Mouse (Mus musculus): ENCODE data around the gene Abt1. TPM values are rescaled to one million over a fixed set of nuclear protein-coding genes. Genes with fewer than 3 reads are reported as not detected.

Gene Abt1
- total RNA-seq (2021): 1 to 10 TPM; 8.5 to 8.9 TPM

DNA sequence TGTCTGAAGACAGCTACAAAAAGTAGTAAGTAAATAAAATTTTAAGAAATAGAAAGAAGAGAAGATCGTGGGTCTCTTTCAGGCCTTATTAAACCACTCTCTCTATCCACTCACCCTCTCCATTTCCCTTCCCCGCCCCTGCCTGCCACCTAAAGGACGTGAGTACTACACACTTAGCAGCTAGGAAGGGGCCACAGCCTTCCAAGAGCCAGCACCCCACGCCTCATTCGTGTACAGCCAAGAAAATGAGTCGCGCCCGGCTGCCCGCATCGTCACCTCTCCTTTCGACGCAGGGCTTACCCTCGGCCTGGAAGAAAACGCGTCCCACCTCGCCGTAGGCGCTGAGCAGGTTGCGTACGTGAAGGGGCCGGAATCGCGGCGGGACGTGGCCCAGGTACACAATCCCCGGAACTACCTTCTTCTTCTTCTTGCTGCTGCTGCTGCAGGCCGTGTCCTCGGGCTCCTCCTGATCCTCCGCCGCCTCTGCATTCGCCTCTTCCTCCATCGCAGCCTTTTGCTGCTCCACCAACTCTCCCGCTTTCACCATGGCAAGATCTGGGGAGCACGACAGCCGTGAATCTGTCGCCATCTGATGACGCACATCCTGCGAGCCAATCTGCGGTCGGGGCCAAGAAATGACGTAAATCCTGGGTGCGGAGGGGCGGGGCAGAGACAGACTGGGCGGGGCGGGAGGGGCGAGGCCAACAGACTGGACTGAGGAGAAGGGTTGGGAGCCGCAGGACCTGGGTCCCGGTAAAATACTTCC lies at the start of gene Abt1:
TSS of gene Abt1 (minus strand) at position 581 of the 766 bp plus-strand sequence.
- DNase-seq (ENCODE audit: extremely low spot score in 1 of 2, low spot score in 1 of 2): peak; percentile 97

DNA sequence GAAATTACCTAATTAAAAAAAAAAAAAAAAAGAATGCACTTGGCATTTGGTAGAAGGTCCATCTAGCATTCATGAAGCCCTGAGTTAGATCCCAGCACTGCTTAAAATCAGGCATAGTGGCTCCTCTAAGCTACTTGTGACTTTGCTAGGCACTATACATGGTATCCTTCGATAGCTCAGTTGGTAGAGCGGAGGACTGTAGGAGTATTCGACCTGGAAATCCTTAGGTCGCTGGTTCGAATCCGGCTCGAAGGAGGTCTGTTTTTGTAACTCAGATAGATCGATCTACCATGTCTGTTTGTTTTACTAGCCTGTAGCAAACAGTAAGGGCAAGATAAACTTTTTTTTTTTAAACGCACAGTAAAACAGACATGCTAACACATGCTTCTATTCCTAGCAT lies 43.2 kb upstream of the Abt1 start:
- DNase-seq (ENCODE audit: extremely low spot score in 1 of 2, low spot score in 1 of 2): peak; percentile 43 to 71

DNA sequence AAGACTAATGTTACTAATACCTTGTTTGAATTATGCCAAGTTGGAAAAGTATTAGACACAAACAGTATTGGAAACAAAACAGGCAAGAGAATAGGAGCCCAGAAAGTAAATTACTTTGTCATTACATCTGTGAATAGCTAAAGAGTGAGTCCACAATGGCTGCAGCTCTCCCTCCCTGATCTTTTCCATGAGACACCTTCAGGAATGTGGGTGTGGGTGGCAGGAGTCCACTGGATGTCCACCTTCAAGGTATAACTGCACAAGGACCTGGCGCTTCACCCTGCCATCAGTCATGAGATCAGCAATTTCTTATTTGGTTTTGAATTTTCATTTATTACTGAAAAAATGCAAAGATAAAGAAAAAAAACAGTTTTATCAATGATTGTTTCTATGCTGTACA lies 42.6 kb upstream of the Abt1 start:
- no peak for DNase-seq (ENCODE audit: extremely low spot score in 1 of 2, low spot score in 1 of 2)

- no peak for DNase-seq (ENCODE audit: extremely low spot score in 1 of 2, low spot score in 1 of 2)
Measured at GRCm38 (mm10) chr13:23465600-23466109, 42.0 kb upstream of the Abt1 start, which contains the start of gene Btn1a1. Gene Btn1a1, minus strand, starts transcription at chr13:23465901.

DNA sequence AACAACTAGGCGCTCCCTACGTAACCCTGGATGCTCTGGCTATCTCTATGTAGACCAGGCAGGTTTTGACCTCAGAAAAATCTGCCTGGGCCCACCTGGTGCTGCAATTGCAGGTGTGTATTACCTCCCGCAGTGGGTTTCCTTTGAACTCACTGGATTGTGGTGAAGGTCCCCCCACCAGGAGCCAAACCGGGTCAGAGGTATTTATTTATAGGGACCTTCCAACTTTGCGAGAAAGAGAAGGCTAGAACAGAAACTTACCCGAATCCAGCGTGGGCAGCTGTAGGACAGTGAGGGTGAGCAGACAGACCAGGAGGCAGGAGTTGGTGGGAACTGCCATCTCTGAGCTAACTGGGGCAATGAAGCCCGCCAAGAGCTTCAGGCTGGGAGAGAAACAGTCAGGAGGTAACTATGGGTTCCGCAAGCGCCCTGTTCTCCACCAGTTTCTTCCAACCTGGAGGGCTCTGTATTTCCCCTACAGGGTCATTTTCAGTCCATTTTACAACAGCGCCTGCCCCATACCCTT lies 41.2 kb upstream of the Abt1 start:
- no peak for DNase-seq (ENCODE audit: extremely low spot score in 1 of 2, low spot score in 1 of 2)

GRCm38 (mm10) chr13:23464224-23464637 lies 40.6 kb upstream of the Abt1 start:
- peak in 1 of 2 experiments; percentile 20 for DNase-seq (ENCODE audit: extremely low spot score in 1 of 2, low spot score in 1 of 2)

DNA sequence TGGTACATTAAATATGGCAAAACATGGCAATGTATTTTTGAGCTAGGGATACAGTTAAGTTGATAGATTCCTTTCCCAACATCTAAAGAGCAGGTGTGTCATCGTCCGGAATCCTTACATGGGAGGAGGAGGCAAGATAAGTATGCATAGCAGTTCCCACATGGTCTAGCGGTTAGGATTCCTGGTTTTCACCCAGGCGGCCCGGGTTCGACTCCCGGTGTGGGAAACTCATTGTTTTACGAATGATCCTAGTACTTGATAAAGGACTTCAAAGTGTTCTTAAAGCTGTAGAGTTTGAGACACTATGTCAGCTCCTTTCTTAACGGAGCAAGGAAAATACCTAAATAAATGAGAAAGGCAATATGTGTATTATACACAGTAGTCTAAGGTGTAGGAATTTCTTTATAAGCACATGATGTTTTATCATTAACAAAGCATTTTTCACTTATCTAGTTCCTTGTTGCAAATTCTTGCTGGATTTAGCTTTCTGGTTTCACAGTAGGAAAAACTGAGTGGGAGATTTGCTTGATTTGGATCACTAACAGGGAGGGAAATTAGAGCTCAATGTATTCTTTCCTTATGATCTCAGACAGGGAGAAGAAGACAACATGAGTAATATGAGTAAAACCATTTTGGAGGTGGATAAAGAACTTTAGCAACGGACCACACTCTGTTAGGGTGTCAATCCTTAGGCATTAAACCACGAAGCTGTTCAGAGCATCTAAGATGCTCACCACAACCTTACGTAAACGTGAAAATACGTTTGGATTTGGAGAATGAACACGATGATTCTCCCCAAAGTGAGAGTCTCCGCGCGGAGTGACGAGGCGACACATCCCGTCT lies 39.9 kb upstream of the Abt1 start:
- DNase-seq (ENCODE audit: extremely low spot score in 1 of 2, low spot score in 1 of 2): peak; percentile 82 to 93

GRCm38 (mm10) chr13:23462669-23463068 lies 39.0 kb upstream of the Abt1 start:
- no peak for DNase-seq (ENCODE audit: extremely low spot score in 1 of 2, low spot score in 1 of 2)

- no peak for DNase-seq (ENCODE audit: extremely low spot score in 1 of 2, low spot score in 1 of 2)
Measured at GRCm38 (mm10) chr13:23462063-23462462, 38.4 kb upstream of the Abt1 start.

- DNase-seq (ENCODE audit: extremely low spot score in 1 of 2, low spot score in 1 of 2): no peak
Measured at GRCm38 (mm10) chr13:23459264-23459846, 35.7 kb upstream of the Abt1 start.

GRCm38 (mm10) chr13:23453926-23454325 lies 30.3 kb upstream of the Abt1 start:
- DNase-seq (ENCODE audit: extremely low spot score in 1 of 2, low spot score in 1 of 2): no peak

DNA sequence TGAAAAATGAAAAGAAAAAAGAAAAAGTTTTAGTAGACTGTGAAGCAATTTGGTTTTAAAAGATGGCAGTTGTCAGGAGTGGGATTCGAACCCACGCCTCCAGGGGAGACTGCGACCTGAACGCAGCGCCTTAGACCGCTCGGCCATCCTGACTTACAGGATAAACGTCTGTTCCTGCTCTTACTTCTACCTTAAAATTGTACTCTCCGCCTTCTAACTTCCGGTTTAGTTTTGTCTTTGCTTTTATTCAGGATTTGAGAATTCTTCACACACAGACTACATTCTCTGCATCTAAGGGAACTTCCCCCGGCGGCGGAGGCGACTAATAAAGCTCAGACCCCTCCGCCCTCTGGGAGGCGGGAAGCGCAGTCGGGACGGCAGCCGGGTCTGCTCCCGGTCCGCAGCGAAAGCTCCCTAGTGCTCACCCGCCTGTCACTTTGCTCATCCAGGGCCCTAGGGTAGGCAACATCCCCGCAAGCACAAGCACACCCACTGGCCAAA lies 29.7 kb upstream of the Abt1 start:
- peak; percentile 60 to 78 for DNase-seq (ENCODE audit: extremely low spot score in 1 of 2, low spot score in 1 of 2)

DNA sequence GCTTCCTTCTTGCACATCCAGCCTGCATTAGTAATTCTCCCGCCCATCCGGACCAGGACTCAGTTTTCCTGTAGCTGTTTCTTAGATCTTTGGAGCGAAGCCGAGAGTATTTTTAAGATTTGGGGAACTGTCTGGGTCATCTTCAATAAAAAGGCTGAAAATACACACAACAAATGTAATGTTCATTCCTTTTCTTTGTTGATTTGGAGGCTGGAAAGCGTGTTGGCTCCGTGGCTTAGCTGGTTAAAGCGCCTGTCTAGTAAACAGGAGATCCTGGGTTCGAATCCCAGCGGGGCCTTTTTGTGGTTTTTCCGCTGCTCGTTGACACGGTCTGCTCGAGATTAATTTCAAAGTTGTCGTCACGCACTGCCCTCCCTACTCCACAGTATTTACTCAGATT lies 26.7 kb upstream of the Abt1 start:
- peak; percentile 80 to 96 for DNase-seq (ENCODE audit: extremely low spot score in 1 of 2, low spot score in 1 of 2)

- peak in 1 of 2 experiments; percentile 27 for DNase-seq (ENCODE audit: extremely low spot score in 1 of 2, low spot score in 1 of 2)
Measured at GRCm38 (mm10) chr13:23449235-23450095, 25.8 kb upstream of the Abt1 start.

- no peak for DNase-seq (ENCODE audit: extremely low spot score in 1 of 2, low spot score in 1 of 2)
Measured at GRCm38 (mm10) chr13:23448758-23449157, 25.1 kb upstream of the Abt1 start.

- DNase-seq (ENCODE audit: extremely low spot score in 1 of 2, low spot score in 1 of 2): peak; percentile 87 to 90
Measured at GRCm38 (mm10) chr13:23446498-23446952, 22.9 kb upstream of the Abt1 start.

DNA sequence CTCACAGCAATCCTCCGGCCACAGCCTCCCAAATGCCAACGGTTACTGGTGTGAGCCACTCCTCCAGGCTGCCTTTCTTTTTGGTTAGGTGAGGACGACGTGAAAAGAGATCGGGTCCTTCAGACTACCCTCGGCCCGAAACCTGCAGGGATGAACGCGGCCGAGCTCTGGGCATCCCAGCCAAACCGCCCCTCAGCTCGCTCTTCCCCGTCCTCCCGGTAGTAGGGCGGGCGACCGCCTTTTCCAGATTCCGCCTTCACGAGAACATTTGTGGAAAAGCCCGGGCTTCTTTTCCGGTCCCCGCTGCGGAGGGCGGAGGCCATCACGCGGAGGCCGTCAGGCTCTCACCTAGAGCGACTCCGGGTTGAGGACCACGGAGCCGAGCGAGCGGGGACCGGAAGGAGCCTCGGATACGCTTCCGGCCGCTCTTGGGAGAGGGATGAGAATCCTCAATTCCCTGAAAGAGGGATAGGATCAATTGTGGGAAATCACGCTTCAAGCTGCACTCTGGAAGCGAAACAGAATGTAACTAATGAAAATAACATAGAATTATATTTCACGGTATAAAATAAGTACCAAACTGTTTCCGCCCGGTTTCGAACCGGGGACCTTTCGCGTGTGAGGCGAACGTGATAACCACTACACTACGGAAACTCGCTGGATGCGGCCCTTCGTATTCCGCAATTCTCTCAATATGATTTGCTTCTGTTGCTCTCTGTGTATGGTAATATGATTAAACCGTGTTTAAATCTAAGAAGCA lies 22.1 kb upstream of the Abt1 start:
- DNase-seq (ENCODE audit: extremely low spot score in 1 of 2, low spot score in 1 of 2): peak; percentile 90 to 98

DNA sequence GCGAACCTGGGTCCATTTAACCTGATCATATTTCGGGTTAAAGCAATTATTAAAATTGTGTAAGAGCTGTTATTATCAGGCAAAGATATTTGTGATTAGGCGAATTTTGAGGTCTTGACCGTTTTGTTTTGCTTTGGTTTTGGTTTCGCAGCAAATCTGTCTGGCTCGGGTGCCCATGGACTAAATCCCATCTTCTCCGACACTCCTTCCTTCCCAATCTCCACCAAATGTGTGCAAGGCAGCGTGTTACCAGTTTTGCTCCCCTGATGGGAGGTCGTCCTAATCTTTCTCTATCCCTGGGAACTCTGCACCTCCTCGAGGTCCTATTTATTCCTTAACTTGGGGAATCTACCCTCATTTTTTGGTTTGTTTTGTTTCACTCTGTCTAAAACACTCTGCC lies 21.5 kb upstream of the Abt1 start:
- DNase-seq (ENCODE audit: extremely low spot score in 1 of 2, low spot score in 1 of 2): no peak

GRCm38 (mm10) chr13:23444451-23444850 lies 20.8 kb upstream of the Abt1 start:
- DNase-seq (ENCODE audit: extremely low spot score in 1 of 2, low spot score in 1 of 2): no peak

All from layer of hippocampus, postnatal 25 days (tissue).